Mouse (Mus musculus) kidney, embryonic 16.5 days (tissue): ENCODE data around the gene Atf7. TPM values are rescaled to one million over a fixed set of nuclear protein-coding genes. Genes with fewer than 3 reads are reported as not detected.

Experiments used
- ATAC-seq: fragments of 200-750 bp; cut with Nextera tagmentation; 2 replicates; pipeline ENCODE4 v1.8.0; 2017; ENCODE audit warnings: moderate TSS enrichment; ENCODE audit not compliant: low FRiP score, low TSS enrichment
- H3K27ac ChIP-seq: fragments of 300-500 bp; sonication (generic); 2 replicates; pipeline ENCODE4 v1.5.1; 2014; ENCODE audit warnings: low read length
- H3K27me3 ChIP-seq: fragments of 300-500 bp; sonication (generic); 2 replicates; pipeline ENCODE4 v1.6.1; 2014; ENCODE audit warnings: low read length, control low read depth, mixed read lengths; ENCODE audit not compliant: insufficient read depth
- H3K36me3 ChIP-seq: fragments of 300-500 bp; sonication (generic); 2 replicates; pipeline ENCODE4 v1.6.1; 2014; ENCODE audit warnings: low read length, control low read depth, mixed read lengths; ENCODE audit not compliant: insufficient read depth
- H3K4me1 ChIP-seq: fragments of 300-500 bp; sonication (generic); 2 replicates; pipeline ENCODE4 v1.6.1; 2014; ENCODE audit warnings: low read length, control low read depth, mixed read lengths; ENCODE audit not compliant: insufficient read depth
- H3K4me2 ChIP-seq: fragments of 300-500 bp; sonication (generic); replicated peaks from 2 replicates; pipeline ENCODE4 v1.6.1; 2014; ENCODE audit warnings: low read depth, low read length
- H3K4me3 ChIP-seq: fragments of 300-500 bp; sonication (generic); 2 replicates; pipeline ENCODE4 v1.5.1; 2014; ENCODE audit warnings: mild to moderate bottlenecking, low read length
- H3K9ac ChIP-seq: fragments of 300-500 bp; sonication (generic); replicated peaks from 2 replicates; pipeline ENCODE4 v1.6.1; 2014; ENCODE audit warnings: low read length
- H3K9me3 ChIP-seq: fragments of 300-500 bp; sonication (generic); 2 replicates; pipeline ENCODE4 v1.6.1; 2016; ENCODE audit warnings: low read length, control low read depth
- WGBS: fragments of 180-500 bp; shearing (Covaris S2); extraction: QIAGEN DNeasy Blood & Tissue Kit; methylation state at CpG from one replicate; pipeline ENCODE4 v1.1.7; 2014; 5-methylcytosine and 5-hydroxymethylcytosine counted together
- polyA plus RNA-seq: library from polyadenylated mRNA; unstranded; fragments of >200 nt; fragmentation: Nextera tagmentation; extraction: Ambion mirVana; gene quantifications from 2 replicates; pipeline ENCODE4 v1.2.1, GENCODE M21; 2015

Atf7 gene
- polyA plus RNA-seq, 1 experiment from 2014 or later = 30.9 TPM

- no peak for ATAC-seq
Observed at GRCm38 (mm10) chr15:102563061-102563460, 62.2 kb downstream of the Atf7 start.

DNA sequence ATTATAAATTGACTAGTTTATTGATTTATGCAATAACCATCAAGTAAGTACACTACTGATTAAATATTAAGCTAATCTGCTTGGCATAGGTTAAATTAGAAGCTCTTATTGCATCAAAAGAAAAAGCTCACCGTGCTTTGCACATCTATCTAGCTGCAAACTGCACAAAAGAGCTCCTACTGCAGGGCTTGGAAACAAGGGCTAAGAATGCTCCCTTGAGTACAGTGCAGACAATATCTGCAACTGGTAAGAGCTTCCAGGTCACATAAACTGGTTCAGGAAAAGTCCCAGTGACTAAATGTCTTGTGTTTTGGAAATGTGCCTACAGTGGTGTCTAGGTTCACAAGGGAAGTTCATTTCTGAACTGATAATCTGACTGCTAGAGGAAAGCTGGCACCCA lies 62.8 kb downstream of the Atf7 start:
- Histone ChIP-seq H3K4me2 (no peak overlapping the region), H3K27ac (no peak overlapping the region), H3K36me3 (peaks cover 11% of the 10 kb centered on the region), H3K27me3 (no peaks in the 10 kb centered on the region), H3K9ac (no peak overlapping the region), H3K9me3 (no peaks in the 10 kb centered on the region), H3K4me3 (no peak overlapping the region), H3K4me1 (no peaks in the 10 kb centered on the region)
- WGBS = 85% methylated on average over 1 of the region's 1 CpGs
- ATAC-seq = no peak

More at GRCm38 (mm10) chr15:102563061-102563460, 62.2 kb downstream of the Atf7 start:
- Histone ChIP-seq H3K27ac (no peak overlapping the region), H3K4me3 (no peak overlapping the region), H3K4me2 (no peak overlapping the region), H3K9me3 (no peaks in the 10 kb centered on the region), H3K4me1 (no peaks in the 10 kb centered on the region), H3K27me3 (no peaks in the 10 kb centered on the region), H3K9ac (no peak overlapping the region), H3K36me3 (peaks cover 11% of the 10 kb centered on the region)
- 92% methylated on average over 3 of the region's 3 CpGs for WGBS

- Histone ChIP-seq H3K36me3 (peaks cover 25% of the 10 kb centered on the region), H3K4me2 (no peak overlapping the region), H3K27me3 (no peaks in the 10 kb centered on the region), H3K9me3 (no peaks in the 10 kb centered on the region), H3K9ac (no peak overlapping the region), H3K4me3 (no peak overlapping the region), H3K27ac (no peak overlapping the region), H3K4me1 (no peaks in the 10 kb centered on the region)
- ATAC-seq = no peak
Observed at GRCm38 (mm10) chr15:102557580-102557979, 67.7 kb downstream of the Atf7 start.

GRCm38 (mm10) chr15:102555581-102555980 lies 69.7 kb downstream of the Atf7 start:
- no peak overlapping the region for H3K27ac ChIP-seq
- ATAC-seq = no peak
- H3K4me3 ChIP-seq = no peak overlapping the region
- H3K4me2 ChIP-seq = no peak overlapping the region
- H3K36me3 ChIP-seq = peaks cover 33% of the 10 kb centered on the region
- H3K9me3 ChIP-seq = no peaks in the 10 kb centered on the region
- no peak overlapping the region for H3K9ac ChIP-seq
- H3K4me1 ChIP-seq = no peaks in the 10 kb centered on the region
- 91% methylated on average over 1 of the region's 1 CpGs for WGBS
- H3K27me3 ChIP-seq = no peaks in the 10 kb centered on the region

- ATAC-seq = no peak
- H3K27me3 ChIP-seq = no peaks in the 10 kb centered on the region
- H3K4me3 ChIP-seq = no peak overlapping the region
- 95% methylated on average over 5 of the region's 5 CpGs for WGBS
- H3K36me3 ChIP-seq = peaks cover 38% of the 10 kb centered on the region
- H3K9ac ChIP-seq = no peak overlapping the region
- no peak overlapping the region for H3K27ac ChIP-seq
- no peaks in the 10 kb centered on the region for H3K9me3 ChIP-seq
- H3K4me2 ChIP-seq = no peak overlapping the region
- H3K4me1 ChIP-seq = no peaks in the 10 kb centered on the region
Observed at GRCm38 (mm10) chr15:102552599-102552998, 72.7 kb downstream of the Atf7 start.

DNA sequence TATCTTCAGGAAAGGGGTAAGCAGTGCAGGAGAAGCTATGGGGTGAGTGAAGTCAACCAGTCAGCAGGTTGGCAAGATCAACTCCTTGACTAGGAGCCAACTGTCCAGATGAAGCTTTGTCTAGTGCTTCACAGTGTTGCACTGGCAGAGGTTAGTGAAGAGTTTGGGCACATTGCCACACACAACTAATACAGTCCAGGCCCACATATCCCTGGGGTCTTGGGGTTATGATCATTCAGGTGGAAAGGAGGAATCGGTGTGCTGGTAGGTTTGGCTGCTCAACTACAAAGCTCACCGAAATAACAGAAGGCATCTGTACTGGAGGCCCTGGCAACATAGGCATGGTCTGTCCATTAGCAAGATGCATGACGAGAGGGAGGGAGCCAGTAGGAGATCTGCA lies 77.8 kb downstream of the Atf7 start:
- H3K9me3 ChIP-seq = no peaks in the 10 kb centered on the region
- H3K27ac ChIP-seq = no peak overlapping the region
- no peak for ATAC-seq
- no peaks in the 10 kb centered on the region for H3K27me3 ChIP-seq
- H3K4me2 ChIP-seq = no peak overlapping the region
- WGBS = 92% methylated on average over 3 of the region's 3 CpGs
- no peaks in the 10 kb centered on the region for H3K4me1 ChIP-seq
- H3K4me3 ChIP-seq = no peak overlapping the region
- no peak overlapping the region for H3K9ac ChIP-seq
- peaks cover 46% of the 10 kb centered on the region for H3K36me3 ChIP-seq

GRCm38 (mm10) chr15:102546677-102547427 lies 78.4 kb downstream of the Atf7 start:
- no peaks in the 10 kb centered on the region for H3K9me3 ChIP-seq
- H3K36me3 ChIP-seq = peaks cover 47% of the 10 kb centered on the region
- WGBS = 87% methylated on average over 3 of the region's 3 CpGs
- no peaks in the 10 kb centered on the region for H3K4me1 ChIP-seq
- H3K4me2 ChIP-seq = no peak overlapping the region
- H3K27me3 ChIP-seq = no peaks in the 10 kb centered on the region
- no peak overlapping the region for H3K4me3 ChIP-seq
- H3K27ac ChIP-seq = no peak overlapping the region
- H3K9ac ChIP-seq = no peak overlapping the region
- ATAC-seq = no peak

DNA sequence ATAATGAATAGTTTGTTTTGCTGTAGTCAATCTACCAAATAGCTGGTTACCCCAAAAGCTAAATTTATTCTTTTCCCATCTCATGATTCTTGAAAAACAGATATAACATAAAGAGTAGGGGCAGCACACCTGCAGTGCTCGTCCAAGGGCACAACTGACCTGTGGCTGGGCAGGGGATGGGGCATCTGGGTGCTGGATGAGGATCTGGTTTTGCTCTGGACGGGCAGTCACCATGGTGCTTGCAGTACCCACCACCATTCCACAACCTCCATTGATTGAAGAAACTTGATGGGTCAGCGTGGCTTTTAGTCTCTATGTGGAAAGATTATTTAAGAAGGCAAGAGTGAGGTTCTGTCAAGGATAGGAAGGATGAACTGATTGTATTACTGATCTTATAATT lies 79.0 kb downstream of the Atf7 start:
- no peak for ATAC-seq
- no peaks in the 10 kb centered on the region for H3K9me3 ChIP-seq
- H3K36me3 ChIP-seq = peaks cover 48% of the 10 kb centered on the region
- H3K9ac ChIP-seq = no peak overlapping the region
- no peak overlapping the region for H3K4me3 ChIP-seq
- WGBS = 90% methylated on average over 3 of the region's 3 CpGs
- no peak overlapping the region for H3K27ac ChIP-seq
- H3K4me2 ChIP-seq = no peak overlapping the region
- H3K27me3 ChIP-seq = no peaks in the 10 kb centered on the region
- no peaks in the 10 kb centered on the region for H3K4me1 ChIP-seq

- no peak overlapping the region for H3K4me2 ChIP-seq
- H3K36me3 ChIP-seq = peaks cover 57% of the 10 kb centered on the region
- 87% methylated on average over 4 of the region's 4 CpGs for WGBS
- H3K4me3 ChIP-seq = no peak overlapping the region
- no peaks in the 10 kb centered on the region for H3K27me3 ChIP-seq
- no peak overlapping the region for H3K9ac ChIP-seq
- no peak for ATAC-seq
- H3K9me3 ChIP-seq = no peaks in the 10 kb centered on the region
- no peak overlapping the region for H3K27ac ChIP-seq
- H3K4me1 ChIP-seq = no peaks in the 10 kb centered on the region
Observed at GRCm38 (mm10) chr15:102544801-102545200, 80.5 kb downstream of the Atf7 start.

DNA sequence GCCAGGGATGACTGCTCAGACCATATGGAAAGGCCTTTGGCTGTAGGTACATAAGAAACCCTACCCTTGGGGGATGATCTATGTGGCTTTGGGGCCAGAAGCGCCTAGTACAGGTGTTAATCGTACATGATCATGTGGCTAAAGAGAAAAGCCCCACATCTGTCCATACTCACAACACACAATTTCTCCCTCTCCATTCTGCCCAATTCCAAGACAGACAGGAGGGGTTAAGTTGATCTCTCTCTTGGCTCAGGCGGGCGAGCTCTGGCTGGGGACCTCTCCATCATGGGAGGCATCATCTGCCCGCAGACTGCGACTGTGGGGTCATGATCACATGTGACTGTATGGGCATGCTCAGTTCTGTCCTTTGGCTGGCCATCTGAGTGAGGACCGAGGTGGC lies 91.3 kb downstream of the Atf7 start:
- 89% methylated on average over 7 of the region's 7 CpGs for WGBS
- Histone ChIP-seq H3K4me3 (no peak overlapping the region), H3K9ac (no peak overlapping the region), H3K36me3 (peaks cover 64% of the 10 kb centered on the region), H3K9me3 (no peaks in the 10 kb centered on the region), H3K27me3 (no peaks in the 10 kb centered on the region), H3K4me2 (no peak overlapping the region), H3K27ac (no peak overlapping the region), H3K4me1 (no peaks in the 10 kb centered on the region)
- ATAC-seq = no peak
